Mouse (Mus musculus) myocyte (in vitro differentiated cells): Measurements from ENCODE around the gene Tbcb. TPM values are rescaled to one million over a fixed set of nuclear protein-coding genes. Genes with fewer than 3 reads are reported as not detected.
"Not testable (repeated sequence)": the region's sequence is repeated elsewhere in the genome, so short reads cannot be mapped to it uniquely, and the experiment has no call there.

Experiments
- H3K27me3 ChIP-seq: one replicate; pipeline ENCODE4 v1.6.1; 2011; ENCODE audit not compliant: control insufficient read depth, insufficient read depth, insufficient read length
- H3K36me3 ChIP-seq: one replicate; pipeline ENCODE4 v1.6.1; 2011; ENCODE audit not compliant: control insufficient read depth, insufficient read depth
- H3K4me2 ChIP-seq: one replicate; pipeline ENCODE4 v1.6.1; 2011; ENCODE audit warnings: low read depth, control low read depth
- H3K4me3 ChIP-seq: one replicate; pipeline ENCODE4 v1.5.1; 2011; ENCODE audit warnings: mild to moderate bottlenecking, control low read depth, moderate library complexity
- H3K79me2 ChIP-seq: one replicate; pipeline ENCODE4 v1.6.1; 2011; ENCODE audit not compliant: control insufficient read depth, insufficient read depth
- H3ac ChIP-seq: one replicate; pipeline ENCODE4 v1.6.1; 2011; ENCODE audit not compliant: control insufficient read depth, insufficient read length
- CEBPB ChIP-seq: IDR thresholded peaks from 2 replicates; pipeline ENCODE4 v1.6.1; 2011; ENCODE audit warnings: mild to moderate bottlenecking, moderate library complexity; ENCODE audit not compliant: poor library complexity, insufficient read depth, severe bottlenecking
- E2F4 ChIP-seq: IDR thresholded peaks from one replicate; pipeline ENCODE4 v1.6.1; 2011; ENCODE audit warnings: mild to moderate bottlenecking, control low read depth, moderate library complexity; ENCODE audit not compliant: insufficient read depth
- MAX ChIP-seq: IDR thresholded peaks from one replicate; pipeline ENCODE4 v1.6.1; 2011; ENCODE audit warnings: low read depth, mild to moderate bottlenecking, control low read depth
- MYOD1 ChIP-seq, 3 experiments: IDR thresholded peaks; one replicate each; pipeline ENCODE4 v1.6.1; 2011; ENCODE audit warnings: control low read depth in 2 of 3, low read depth in 2 of 3, mild to moderate bottlenecking in 2 of 3, moderate library complexity in 1 of 3; ENCODE audit not compliant: insufficient read length in 2 of 3, control insufficient read depth in 1 of 3
- MYOG ChIP-seq, 3 experiments: IDR thresholded peaks; one replicate each; pipeline ENCODE4 v1.6.1; 2011; ENCODE audit warnings: control low read depth in 2 of 3, low read depth in 2 of 3, mild to moderate bottlenecking in 2 of 3; ENCODE audit not compliant: insufficient read length in 2 of 3, control insufficient read depth in 1 of 3, insufficient read depth in 1 of 3
- POLR2A ChIP-seq: IDR thresholded peaks from one replicate; pipeline ENCODE4 v1.6.1; 2011; ENCODE audit warnings: low read depth, mild to moderate bottlenecking, control low read depth, moderate library complexity; ENCODE audit not compliant: insufficient read length
- POLR2AphosphoS2 ChIP-seq: IDR thresholded peaks from one replicate; pipeline ENCODE4 v1.6.1; 2011; ENCODE audit warnings: low read depth, control low read depth; ENCODE audit not compliant: insufficient read length
- REST ChIP-seq: IDR thresholded peaks from one replicate; pipeline ENCODE4 v1.6.1; 2011; ENCODE audit warnings: mild to moderate bottlenecking, control low read depth, moderate library complexity; ENCODE audit not compliant: insufficient read depth, insufficient read length
- SRF ChIP-seq: IDR thresholded peaks from one replicate; pipeline ENCODE4 v1.6.1; 2011; ENCODE audit warnings: low read depth; ENCODE audit not compliant: control insufficient read depth, insufficient read length
- TCF12 ChIP-seq: IDR thresholded peaks from one replicate; pipeline ENCODE4 v1.6.1; 2011; ENCODE audit warnings: mild to moderate bottlenecking, control low read depth; ENCODE audit not compliant: poor library complexity, insufficient read depth, severe bottlenecking
- TCF3 ChIP-seq: IDR thresholded peaks from one replicate; pipeline ENCODE4 v1.6.1; 2011; ENCODE audit warnings: low read depth, control low read depth; ENCODE audit not compliant: insufficient read length
- USF1 ChIP-seq: IDR thresholded peaks from one replicate; pipeline ENCODE4 v1.6.1; 2011; ENCODE audit warnings: low read depth, mild to moderate bottlenecking, control low read depth, moderate library complexity
- polyA plus RNA-seq: library from polyadenylated mRNA; unstranded; fragments of >200 nt; fragmentation: generic; extraction: Trizol; gene quantifications from one replicate; pipeline ENCODE4 v1.2.1, GENCODE M21; 2012; ENCODE audit warnings: missing spikeins

Tbcb gene
- polyA plus RNA-seq, 1 experiment, result 147 TPM

- Histone ChIP-seq H3K79me2 (no peaks in the 10 kb centered on the region), H3K27me3 (no peaks in the 10 kb centered on the region), H3K4me3 (no peak overlapping the region), H3ac (no peak overlapping the region), H3K36me3 (no peaks in the 10 kb centered on the region), H3K4me2 (no peak overlapping the region)
- TF ChIP-seq MYOG (IDR thresholded peaks at IDR 0.05; ENCODE audit: control insufficient read depth in 1 of 3, insufficient read depth in 1 of 3, insufficient read length in 2 of 3, low read depth in 2 of 3) (no peak), SRF (no peak), MYOD1 (IDR thresholded peaks at IDR 0.05; ENCODE audit: control insufficient read depth in 1 of 3, insufficient read length in 2 of 3, low read depth in 2 of 3) (no peak), E2F4 (no peak), POLR2AphosphoS2 (no peak), POLR2A (no peak), MAX (no peak), REST (no peak), USF1 (no peak), CEBPB (no peak), TCF12 (no peak), TCF3 (no peak)
Measured at GRCm38 (mm10) chr7:30211025-30211424, 21.0 kb downstream of the Tbcb start.

GRCm38 (mm10) chr7:30206364-30206763 lies 25.7 kb downstream of the Tbcb start:
- H3K36me3 ChIP-seq, H3K27me3 ChIP-seq, H3ac ChIP-seq, H3K79me2 ChIP-seq, H3K4me2 ChIP-seq, H3K4me3 ChIP-seq: not testable (repeated sequence)

- TF ChIP-seq TCF12, result no peak
- no peak for TF ChIP-seq POLR2A
- TF ChIP-seq USF1, result no peak
- TF ChIP-seq MAX, result no peak
- no peak for TF ChIP-seq MYOG (IDR thresholded peaks at IDR 0.05; ENCODE audit: control insufficient read depth in 1 of 3, insufficient read depth in 1 of 3, insufficient read length in 2 of 3, low read depth in 2 of 3)
- no peak for TF ChIP-seq REST
- TF ChIP-seq E2F4, result no peak
- no peak for TF ChIP-seq CEBPB
- no peak for TF ChIP-seq MYOD1 (IDR thresholded peaks at IDR 0.05; ENCODE audit: control insufficient read depth in 1 of 3, insufficient read length in 2 of 3, low read depth in 2 of 3)
- no peak for TF ChIP-seq POLR2AphosphoS2
- no peak overlapping the region for H3ac ChIP-seq
Measured at GRCm38 (mm10) chr7:30205383-30205782, 26.7 kb downstream of the Tbcb start.

GRCm38 (mm10) chr7:30204380-30204779 lies 27.7 kb downstream of the Tbcb start:
- H3ac ChIP-seq, result no peak overlapping the region
- no peaks in the 10 kb centered on the region for H3K27me3 ChIP-seq
- TF ChIP-seq CEBPB (no peak), TCF12 (no peak), MYOG (IDR thresholded peaks at IDR 0.05; ENCODE audit: control insufficient read depth in 1 of 3, insufficient read depth in 1 of 3, insufficient read length in 2 of 3, low read depth in 2 of 3) (no peak), POLR2A (no peak), USF1 (no peak), MYOD1 (IDR thresholded peaks at IDR 0.05; ENCODE audit: control insufficient read depth in 1 of 3, insufficient read length in 2 of 3, low read depth in 2 of 3) (no peak), E2F4 (no peak), REST (no peak), SRF (no peak), POLR2AphosphoS2 (no peak), TCF3 (no peak), MAX (no peak)
- H3K79me2 ChIP-seq, result no peaks in the 10 kb centered on the region
- no peak overlapping the region for H3K4me3 ChIP-seq
- no peak overlapping the region for H3K4me2 ChIP-seq
- H3K36me3 ChIP-seq, result no peaks in the 10 kb centered on the region

More at GRCm38 (mm10) chr7:30205383-30205782, 26.7 kb downstream of the Tbcb start:
- H3K36me3 ChIP-seq, result no peaks in the 10 kb centered on the region
- H3K79me2 ChIP-seq, result no peaks in the 10 kb centered on the region
- H3K27me3 ChIP-seq, result no peaks in the 10 kb centered on the region
- no peak overlapping the region for H3K4me3 ChIP-seq
- no peak overlapping the region for H3K4me2 ChIP-seq

GRCm38 (mm10) chr7:30202895-30203690 lies 29.0 kb downstream of the Tbcb start:
- H3K79me2 ChIP-seq, result no peaks in the 10 kb centered on the region
- H3K4me3 ChIP-seq, result no peak overlapping the region
- no peaks in the 10 kb centered on the region for H3K27me3 ChIP-seq
- TF ChIP-seq TCF12 (no peak), REST (no peak), MYOD1 (IDR thresholded peaks at IDR 0.05; ENCODE audit: control insufficient read depth in 1 of 3, insufficient read length in 2 of 3, low read depth in 2 of 3) (no peak)
- no peak overlapping the region for H3ac ChIP-seq
- no peak overlapping the region for H3K4me2 ChIP-seq
- no peaks in the 10 kb centered on the region for H3K36me3 ChIP-seq

GRCm38 (mm10) chr7:30200661-30201060 lies 31.4 kb downstream of the Tbcb start:
- not testable (repeated sequence) for H3K4me3 ChIP-seq, H3K4me2 ChIP-seq, H3K36me3 ChIP-seq, H3ac ChIP-seq, H3K79me2 ChIP-seq, H3K27me3 ChIP-seq
